Mouse (Mus musculus): Measurements from ENCODE around the gene Hkdc1. TPM values are rescaled to one million over a fixed set of nuclear protein-coding genes. Genes with fewer than 3 reads are reported as not detected.
"Not testable (repeated sequence)": the region's sequence is repeated elsewhere in the genome, so short reads cannot be mapped to it uniquely, and the experiment has no call there.

Gene Hkdc1
- total RNA-seq (2022) = 1 to 10 TPM; 3.2 to 6.4 (median 5.2) TPM

- DNase-seq (ENCODE audit: low spot score in 2 of 2) = no peak
Measured at GRCm38 (mm10) chr10:62422255-62422654, at the start of gene Hkdc1. TSS of gene Hkdc1 (minus strand) at chr10:62422491.

DNA sequence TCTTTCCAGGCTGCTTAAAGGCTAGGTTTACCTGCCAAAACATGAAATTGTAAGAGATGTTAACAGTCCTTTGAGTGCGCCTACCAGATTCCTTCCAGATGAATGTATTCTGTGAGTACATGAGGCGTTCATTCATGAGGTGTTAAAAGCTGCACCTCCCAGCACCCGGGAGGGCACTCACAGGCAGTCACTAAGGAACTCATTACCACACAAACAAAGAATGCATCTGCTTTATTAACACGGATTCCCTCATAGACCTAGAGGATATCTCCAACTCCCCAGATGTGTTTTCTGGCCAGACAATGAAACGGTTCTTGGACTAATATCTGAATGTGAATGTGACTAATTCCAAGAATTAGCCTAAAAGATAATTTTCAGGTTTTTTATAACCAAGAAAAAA lies 48.8 kb upstream of the Hkdc1 start:
- DNase-seq (ENCODE audit: low spot score in 2 of 2) = no peak

DNA sequence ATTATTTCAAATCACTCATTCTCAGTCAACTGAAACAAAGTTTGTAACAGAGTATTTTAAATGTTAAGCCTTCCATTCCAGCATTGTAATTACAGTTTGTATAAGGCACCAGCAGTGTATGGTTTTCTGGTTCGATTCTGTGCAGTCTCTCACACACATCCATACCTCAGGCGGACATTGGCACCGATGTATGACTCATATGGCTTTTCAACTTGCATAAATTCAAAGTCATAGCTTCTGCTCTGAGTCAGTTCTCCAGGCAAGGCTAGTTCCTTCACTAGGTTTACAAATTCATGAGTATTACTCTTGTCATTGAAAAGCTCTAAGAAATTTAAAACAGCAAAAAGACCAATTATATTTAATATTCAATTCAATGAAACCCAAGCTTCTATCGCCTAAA lies 47.4 kb upstream of the Hkdc1 start:
- DNase-seq (ENCODE audit: low spot score in 2 of 2) = no peak

- no peak for DNase-seq (ENCODE audit: low spot score in 2 of 2)
Measured at GRCm38 (mm10) chr10:62461321-62461720, 39.0 kb upstream of the Hkdc1 start.

GRCm38 (mm10) chr10:62452001-62452400 lies 29.7 kb upstream of the Hkdc1 start:
- not testable (repeated sequence) for DNase-seq (ENCODE audit: low spot score in 2 of 2)

DNA sequence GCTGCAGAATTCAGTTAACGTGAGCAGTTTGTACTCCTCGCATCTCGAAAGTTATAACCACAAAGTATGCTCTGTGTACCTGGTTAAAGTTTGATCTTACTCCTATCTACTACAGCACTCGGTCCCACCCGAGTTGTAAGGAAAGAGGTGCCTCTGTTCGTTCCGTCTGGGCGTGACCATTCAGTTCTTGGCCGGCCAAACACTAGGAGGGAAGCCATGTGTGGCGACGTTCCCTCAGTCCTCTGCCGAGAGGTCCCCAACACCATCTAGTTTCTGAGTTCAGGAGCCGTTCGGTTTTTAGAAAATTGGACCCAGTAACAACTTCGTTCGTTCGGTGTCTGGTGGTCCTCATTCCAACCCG lies 28.0 kb upstream of the Hkdc1 start:
- no peak for DNase-seq (ENCODE audit: low spot score in 2 of 2)

DNA sequence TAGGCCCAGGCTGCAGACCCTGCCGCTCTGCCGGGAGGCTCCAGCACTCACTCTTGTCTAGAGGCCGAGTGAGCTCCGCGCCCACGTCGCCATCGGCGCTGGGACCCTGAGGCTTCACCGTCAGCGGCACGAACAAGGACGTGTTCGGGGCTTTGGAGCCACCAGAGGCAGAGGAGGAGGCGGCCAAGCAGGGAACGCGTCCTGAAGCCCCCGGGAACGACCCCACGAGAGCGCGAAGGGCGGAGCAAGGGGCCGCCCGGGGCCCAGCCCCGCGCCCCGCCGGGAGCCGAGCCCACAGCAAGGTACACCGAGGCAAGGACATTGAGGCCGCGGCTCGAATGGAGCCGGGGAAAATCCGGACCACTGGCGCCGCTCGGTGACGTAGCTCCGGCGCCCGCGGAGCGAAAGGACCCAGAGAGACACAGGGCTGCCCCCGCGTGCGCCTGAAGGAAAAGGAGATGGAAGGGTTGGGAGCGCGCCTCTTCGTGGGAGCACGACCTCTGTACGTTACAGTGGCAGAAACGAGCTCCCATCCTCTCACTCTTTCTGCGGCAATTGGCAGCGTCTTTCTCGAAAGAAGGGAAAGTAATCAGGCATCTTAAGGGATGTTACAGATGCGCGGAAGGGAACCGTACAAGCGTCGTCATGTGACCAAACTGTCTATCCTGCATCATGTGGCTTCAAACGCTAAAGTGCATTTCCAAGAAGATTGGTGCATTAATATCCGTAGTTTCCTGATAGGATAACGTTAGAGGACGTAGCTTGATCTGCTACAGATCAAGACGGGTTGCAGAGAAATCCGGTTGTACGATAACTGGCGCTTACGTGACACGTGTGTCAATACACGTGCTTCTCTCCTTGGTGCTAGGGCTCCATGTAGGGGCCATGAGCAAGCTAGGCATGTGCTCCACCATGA lies 27.3 kb upstream of the Hkdc1 start, which contains the start of the genes 4930507D05Rik and Supv3l1:
Gene 4930507D05Rik, plus strand, starts transcription at position 126 of the 916 bp plus-strand sequence.
Gene Supv3l1, minus strand, starts transcription at position 375 of the 916 bp plus-strand sequence.
- DNase-seq (ENCODE audit: low spot score in 2 of 2) = peak; percentile 87 to 93

- DNase-seq (ENCODE audit: low spot score in 2 of 2) = no peak
Measured at GRCm38 (mm10) chr10:62430427-62430826, 8.1 kb upstream of the Hkdc1 start.

DNA sequence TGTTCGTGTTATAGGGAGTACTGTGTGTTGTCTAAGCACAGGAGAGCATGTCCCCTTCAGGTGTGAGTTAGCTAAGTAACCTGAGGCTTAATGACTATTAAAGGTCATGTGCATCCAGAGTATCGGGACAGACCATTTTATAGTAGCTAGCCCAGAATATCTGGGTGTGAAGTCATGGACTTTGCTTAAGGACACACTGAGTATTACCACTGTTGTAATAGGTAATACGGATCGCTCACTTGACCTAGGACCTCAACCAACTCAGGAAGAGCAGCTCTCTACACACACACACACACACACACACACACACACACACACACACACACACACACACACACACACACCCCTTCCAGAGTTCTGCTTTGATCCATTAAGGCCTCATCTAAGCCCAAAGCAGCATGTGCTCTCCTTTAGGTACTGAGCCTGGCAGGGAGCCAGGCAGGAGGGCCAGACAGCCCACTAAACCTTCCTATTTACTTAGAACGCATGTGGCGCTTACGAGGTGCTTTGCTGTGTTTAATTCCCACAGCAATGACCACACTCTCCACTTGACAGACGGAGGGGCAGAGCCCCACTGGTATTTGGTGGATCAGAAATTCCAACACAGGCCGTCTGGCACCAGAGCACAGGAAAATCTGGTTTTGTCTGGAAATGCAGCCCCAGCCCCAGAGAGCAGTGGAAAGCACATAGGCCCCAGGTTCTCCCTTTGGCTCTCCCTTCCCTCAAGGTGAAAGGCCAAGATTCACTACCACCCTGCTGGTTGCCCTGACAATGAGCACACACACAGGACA lies 3.0 kb upstream of the Hkdc1 start:
- DNase-seq (ENCODE audit: low spot score in 2 of 2) = no peak

GRCm38 (mm10) chr10:62421127-62421526 lies 1.2 kb downstream of the Hkdc1 start:
- DNase-seq (ENCODE audit: low spot score in 2 of 2) = no peak

- no peak for DNase-seq (ENCODE audit: low spot score in 2 of 2)
Measured at GRCm38 (mm10) chr10:62420399-62420798, 1.9 kb downstream of the Hkdc1 start.

DNA sequence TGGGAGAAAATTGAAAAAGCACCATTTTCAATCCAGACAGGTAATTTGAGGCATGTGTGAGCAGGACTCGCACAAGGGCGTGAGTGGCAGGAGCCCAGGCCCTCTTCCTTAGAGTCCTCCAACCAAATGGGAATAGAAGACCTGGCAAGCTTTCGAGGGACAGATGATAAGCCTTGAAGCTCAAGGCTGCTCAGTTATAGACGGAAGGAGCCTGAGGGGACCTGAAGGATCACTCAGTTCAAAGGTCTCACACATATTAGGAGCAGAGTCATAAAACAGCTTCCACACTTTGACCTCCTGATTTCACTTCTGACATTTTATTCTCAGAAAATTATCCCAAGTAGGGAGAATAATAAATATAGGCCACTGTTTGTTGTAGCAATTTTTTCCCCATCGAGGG lies 2.9 kb downstream of the Hkdc1 start:
- DNase-seq (ENCODE audit: low spot score in 2 of 2) = no peak

DNA sequence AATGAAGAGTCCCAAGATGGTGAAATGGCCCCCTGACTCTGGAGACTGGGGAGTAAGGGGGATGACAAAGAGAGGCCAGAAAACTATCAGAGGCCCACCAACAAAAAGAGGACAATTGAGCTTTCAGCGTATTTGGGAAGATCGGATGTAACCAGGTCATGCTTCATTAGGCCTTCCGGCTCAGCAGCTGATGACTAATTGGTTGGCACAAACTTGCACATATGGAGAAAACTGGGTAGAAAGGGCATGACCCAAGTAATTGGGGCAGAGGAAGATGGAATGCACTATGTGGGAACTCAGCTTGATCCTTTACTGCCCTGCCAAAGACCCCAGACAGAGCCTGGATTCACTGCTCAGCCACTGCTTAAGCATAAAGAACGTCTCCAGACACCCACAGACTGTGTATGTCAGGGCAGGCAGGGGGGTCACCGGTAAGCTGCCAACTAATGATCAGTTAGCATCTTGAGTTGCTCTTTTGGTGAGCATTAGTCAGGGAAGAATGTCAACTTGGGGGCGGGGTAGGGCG lies 3.4 kb downstream of the Hkdc1 start:
- DNase-seq (ENCODE audit: low spot score in 2 of 2) = no peak

- no peak for DNase-seq (ENCODE audit: low spot score in 2 of 2)
Measured at GRCm38 (mm10) chr10:62413606-62413982, 8.7 kb downstream of the Hkdc1 start.

DNA sequence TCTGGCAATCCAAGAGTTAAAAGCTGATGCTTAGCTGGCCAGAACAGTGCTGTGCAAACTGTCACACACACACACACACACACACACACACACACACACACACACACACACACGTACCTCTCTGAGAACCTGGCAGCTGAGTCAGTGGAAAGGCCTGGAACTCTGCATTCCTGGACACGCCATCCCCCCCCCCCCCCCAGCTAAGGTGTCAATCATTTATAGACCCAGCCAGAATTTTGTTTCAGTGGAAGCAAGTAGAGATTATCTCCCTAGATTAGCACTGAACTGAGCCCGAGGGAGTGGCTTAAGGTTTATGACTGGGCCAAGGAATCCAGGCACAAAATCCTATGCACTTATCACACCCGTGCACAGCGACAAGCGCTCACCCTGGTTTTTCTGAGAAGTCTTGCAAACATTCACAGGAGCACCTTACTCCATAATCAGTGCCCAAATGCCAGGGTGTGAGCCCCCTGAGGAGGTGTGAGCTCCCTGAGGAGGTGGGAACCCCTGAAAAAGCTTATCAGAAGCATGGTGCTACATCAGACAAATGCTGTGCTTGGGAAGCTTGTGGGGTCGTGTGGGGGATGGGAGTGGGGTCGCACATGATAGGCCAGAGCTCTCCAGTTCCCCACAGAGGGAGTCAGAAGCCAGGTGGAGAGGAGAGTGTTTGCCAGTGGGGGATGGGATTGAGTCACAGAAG lies 9.2 kb downstream of the Hkdc1 start:
- no peak for DNase-seq (ENCODE audit: low spot score in 2 of 2)

- no peak for DNase-seq (ENCODE audit: low spot score in 2 of 2)
Measured at GRCm38 (mm10) chr10:62411431-62412410, 10.6 kb downstream of the Hkdc1 start.

GRCm38 (mm10) chr10:62410943-62411342 lies 11.3 kb downstream of the Hkdc1 start:
- peak; percentile 43 to 60 for DNase-seq (ENCODE audit: low spot score in 2 of 2)

GRCm38 (mm10) chr10:62404901-62405300 lies 17.4 kb downstream of the Hkdc1 start:
- no peak for DNase-seq (ENCODE audit: low spot score in 2 of 2)

DNA sequence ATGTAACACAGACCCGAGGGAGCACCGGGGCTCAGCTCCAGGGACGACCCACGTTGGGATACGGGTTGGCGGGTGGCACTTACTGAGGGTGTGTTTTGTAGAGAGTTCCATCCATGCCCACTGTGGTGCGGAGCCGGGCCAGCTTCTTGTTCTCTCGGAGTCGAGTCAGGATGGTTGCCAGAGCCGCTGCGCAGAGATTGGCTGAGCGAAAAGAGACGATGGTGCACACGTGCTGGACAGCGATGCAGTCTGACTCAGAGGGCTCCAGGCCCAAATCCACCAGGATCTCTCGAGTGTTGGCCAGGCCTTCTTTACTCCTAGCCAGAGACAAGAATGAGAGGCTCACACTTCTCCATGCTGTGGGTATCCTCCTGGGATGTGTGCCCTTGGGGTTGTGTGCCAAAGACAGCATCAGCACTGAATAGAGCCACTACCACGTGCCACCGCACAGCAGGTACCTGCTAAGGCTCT lies 20.6 kb downstream of the Hkdc1 start:
- DNase-seq (ENCODE audit: low spot score in 2 of 2) = peak in 1 of 2 experiments; percentile 50

DNA sequence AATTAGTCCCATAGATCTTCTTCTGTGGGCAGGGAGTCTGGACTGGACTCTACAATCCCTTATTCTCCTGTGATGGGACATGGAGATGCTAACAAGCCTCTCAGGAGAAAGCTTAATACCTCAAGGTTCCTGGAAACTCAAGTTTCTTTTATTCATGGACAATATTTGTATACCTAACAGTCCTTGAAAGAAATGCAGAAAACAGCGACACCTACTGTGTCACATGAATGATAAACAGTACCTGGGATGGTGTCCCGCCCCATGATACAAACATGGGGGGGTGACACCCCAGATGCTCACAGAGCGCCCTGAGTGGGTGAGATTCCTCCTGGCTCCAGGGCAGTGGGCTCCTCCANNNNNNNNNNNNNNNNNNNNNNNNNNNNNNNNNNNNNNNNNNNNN lies 39.3 kb downstream of the Hkdc1 start:
- no peak for DNase-seq (ENCODE audit: low spot score in 2 of 2)

All from layer of hippocampus, adult 8-10 months (tissue).